Mouse (Mus musculus) lung, adult 10 weeks (tissue): ENCODE results near the gene Vmn1r30. TPM values are rescaled to one million over a fixed set of nuclear protein-coding genes. Genes with fewer than 3 reads are reported as not detected.

Source experiments
- polyA plus RNA-seq: library from polyadenylated mRNA; stranded (reverse); fragments of 350-450 nt; fragmentation: Illumina TruSeq; extraction: RNeasy Lipid Tissue Mini Kit (QIAGEN cat#74804); gene quantifications from one replicate; pipeline ENCODE4 v1.2.3, GENCODE M21; 2014; ENCODE audit warnings: low read depth, low replicate concordance; ENCODE audit not compliant: insufficient read depth

Vmn1r30 gene
- not detected for polyA plus RNA-seq

GRCm38 (mm10) chr6:58443285-58443684 is at the start of gene Vmn1r30:
Vmn1r30 (minus strand) TSS chr6:58443385.

GRCm38 (mm10) chr6:58475230-58475629 is 32.0 kb upstream of the Vmn1r30 start, which contains the start of gene Vmn1r31:
Vmn1r31 (minus strand) TSS chr6:58475330.

Other genes with a start within 250 kb of the Vmn1r30 start
- gene Vmn1r27, start 224.6 kb downstream of the Vmn1r30 start, polyA plus RNA-seq: not detected
- not detected for gene Vmn1r28, start 181.3 kb downstream of the Vmn1r30 start, polyA plus RNA-seq
- gene Vmn1r29, start 141.8 kb downstream of the Vmn1r30 start, polyA plus RNA-seq: not detected
- gene Vmn1r31, start 31.9 kb upstream of the Vmn1r30 start, polyA plus RNA-seq: not detected
- gene Abcg2, start 141.1 kb upstream of the Vmn1r30 start, polyA plus RNA-seq: 17.0 TPM